20 mouse cellular contexts compared by ENCODE assay signal in genomic region chr12:80137744-80138143, GRCm38 (mm10).
"Had no signal": no experiment of that assay in that cellular context is flagged by ENCODE, and none has a peak within 500 bp of the region (broad histone marks: within the 10 kb centered on the region; RNA-seq: fewer than 3 reads in every experiment).

No protein-coding gene starts in this region.

- DNase-seq: kidney, adult 9 months; kidney, postnatal 14 days; kidney, postnatal 4 days; left cerebral cortex, postnatal 4 days; liver, postnatal 0 days; lung, embryonic 14.5 days; lung, postnatal 10 days; lung, postnatal 4 days; thymus, adult 2 months; thymus, postnatal 14 days; thymus, postnatal 4 days had no signal

- H3K4me3 ChIP-seq: limb, embryonic 12.5 days; limb, embryonic 15.5 days; midbrain, embryonic 12.5 days; myocyte; neural tube, embryonic 13.5 days had no signal

- H3K27me3 ChIP-seq: limb, embryonic 12.5 days; limb, embryonic 15.5 days; neural tube, embryonic 13.5 days had no signal

- H3K36me3 ChIP-seq: limb, embryonic 12.5 days; limb, embryonic 15.5 days; midbrain, embryonic 12.5 days; neural tube, embryonic 13.5 days had no signal

- H3K9ac ChIP-seq: limb, embryonic 12.5 days; limb, embryonic 15.5 days; liver, embryonic 14.5 days; liver, postnatal 0 days; lung, embryonic 14.5 days; midbrain, embryonic 12.5 days; neural tube, embryonic 13.5 days had no signal

- H3K4me2 ChIP-seq: limb, embryonic 12.5 days; limb, embryonic 15.5 days; liver, embryonic 11.5 days; lung, embryonic 14.5 days; midbrain, embryonic 12.5 days; neural tube, embryonic 13.5 days had no signal

- H3K27ac ChIP-seq: limb, embryonic 12.5 days; liver, embryonic 14.5 days; midbrain, embryonic 12.5 days; neural tube, embryonic 13.5 days; stomach, postnatal 0 days had no signal

- H3K9me3 ChIP-seq: limb, embryonic 12.5 days; limb, embryonic 15.5 days; midbrain, embryonic 12.5 days; neural tube, embryonic 13.5 days had no signal

- ATAC-seq: liver, postnatal 0 days; midbrain, embryonic 16.5 days had no signal
